Mouse (Mus musculus) CD4-positive, CD25-positive, alpha-beta regulatory T cell, adult 2 months (primary cell): ENCODE data around the gene Mrgprf.

Experiments
- DNase-seq: peaks from one replicate; pipeline ENCODE4 v3.0.0-alpha.2; 2012; ENCODE audit warnings: low read depth, low spot score

The Mrgprf gene

GRCm38 (mm10) chr7:145335616-145336332, 35.1 kb downstream of the Mrgprf start:
- DNase-seq, result no peak

- no peak for DNase-seq
Measured at GRCm38 (mm10) chr7:145337889-145338288, 37.3 kb downstream of the Mrgprf start.

- DNase-seq, result peak; percentile 11
Measured at GRCm38 (mm10) chr7:145340248-145340904, 39.7 kb downstream of the Mrgprf start.
